2 mouse cellular contexts compared by ENCODE assay signal in the genomic region with DNA sequence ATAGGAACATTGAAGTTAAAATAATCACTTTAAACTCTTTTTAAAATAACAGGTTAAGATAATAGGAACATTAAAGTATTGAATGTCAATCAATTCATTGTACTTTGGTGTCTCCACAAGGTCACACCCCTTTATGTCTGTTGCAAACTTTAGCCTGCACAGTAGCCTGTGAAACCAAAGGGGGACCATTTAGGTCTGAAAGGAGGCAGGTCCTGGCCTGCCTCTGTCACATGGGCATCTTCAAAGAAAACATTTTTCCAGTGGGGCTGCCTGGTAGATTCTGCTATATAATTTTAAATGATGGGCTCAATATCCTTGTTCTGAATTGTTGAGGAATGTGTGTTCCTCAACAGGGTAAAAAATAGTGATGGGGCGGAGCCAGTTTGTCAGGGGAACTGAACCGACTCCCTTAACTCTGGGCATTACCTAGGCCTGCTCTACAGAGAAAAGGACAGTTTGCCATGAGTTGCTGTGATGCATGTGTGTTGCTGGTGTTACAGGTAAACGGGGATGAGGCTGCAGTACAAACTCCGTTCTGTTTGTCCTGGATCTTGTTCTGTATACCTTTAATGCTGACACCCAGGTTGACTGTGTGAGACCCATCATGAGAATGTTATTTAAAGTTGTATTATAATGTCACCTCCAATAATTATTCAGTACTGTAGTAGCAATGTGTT.
TF ChIP-seq lines count a peak whose summit lies in the region.

No protein-coding gene starts in this region.

TF ChIP-seq in CH12.LX, 34 proteins besides CTCF, POLR2A, EP300 and RAD21:
- no peak for TF ChIP-seq NRF1 (IDR thresholded peaks at IDR 0.05; ENCODE audit: low read depth, low read length)
- TF ChIP-seq MYC (IDR thresholded peaks at IDR 0.05; ENCODE audit: low read depth, low read length): 0 out of 2 replicates have a peak, but pooled peaks have one; percentile 41
- no peak for TF ChIP-seq TBP (conservative IDR thresholded peaks at IDR 0.05; ENCODE audit: low read depth, low read length)
- no peak for TF ChIP-seq ZC3H11A (IDR thresholded peaks at IDR 0.05; ENCODE audit: low read depth, low read length)
- peak; percentile 61; the same call in 1 of the 2 replicates for TF ChIP-seq POLR2AphosphoS2 (IDR thresholded peaks at IDR 0.05; ENCODE audit: low read depth, low read length)
- TF ChIP-seq CHD1 (IDR thresholded peaks at IDR 0.05; ENCODE audit: low read depth, low read length): peak; percentile 97; the same call in 1 of the 2 replicates
- TF ChIP-seq SMC3 (IDR thresholded peaks at IDR 0.05; ENCODE audit: low read depth, low read length): no peak
- TF ChIP-seq MAFK (IDR thresholded peaks at IDR 0.05; ENCODE audit: insufficient replicate concordance, low read length): no peak
- no peak for TF ChIP-seq PAX5 (IDR thresholded peaks at IDR 0.05; ENCODE audit: low read length)
- TF ChIP-seq ETS1 (conservative IDR thresholded peaks at IDR 0.05; ENCODE audit: low read depth, low read length): no peak
- TF ChIP-seq USF1 (IDR thresholded peaks at IDR 0.05; ENCODE audit: low read depth, low read length): peak; percentile 71
- TF ChIP-seq GABPA (IDR thresholded peaks at IDR 0.05; ENCODE audit: insufficient replicate concordance, low read depth, low read length): no peak
- TF ChIP-seq UBTF (IDR thresholded peaks at IDR 0.05; ENCODE audit: low read depth, low read length): no peak
- peak; percentile 45 for TF ChIP-seq USF2 (conservative IDR thresholded peaks at IDR 0.05; ENCODE audit: low read depth, low read length)
- TF ChIP-seq MAZ (IDR thresholded peaks at IDR 0.05; ENCODE audit: low read depth, low read length): no peak
- TF ChIP-seq IRF4 (IDR thresholded peaks at IDR 0.05; ENCODE audit: low read depth, low read length): no peak
- TF ChIP-seq E2F4 (IDR thresholded peaks at IDR 0.05; ENCODE audit: insufficient replicate concordance, low read depth, low read length): no peak
- no peak for TF ChIP-seq RCOR1 (conservative IDR thresholded peaks at IDR 0.05; ENCODE audit: low read depth, low read length)

TF ChIP-seq in myocyte, 11 proteins besides CTCF, POLR2A, EP300 and RAD21:
- no peak for TF ChIP-seq MAX (IDR thresholded peaks at IDR 0.05; ENCODE audit: low read depth)
- no peak for TF ChIP-seq TCF12 (IDR thresholded peaks at IDR 0.05; ENCODE audit: insufficient read depth, poor library complexity, severe bottlenecking)
- TF ChIP-seq POLR2AphosphoS2 (IDR thresholded peaks at IDR 0.05; ENCODE audit: insufficient read length, low read depth): peak; percentile 70
- no peak for TF ChIP-seq MYOD1 (IDR thresholded peaks at IDR 0.05; ENCODE audit: control insufficient read depth in 1 of 3, insufficient read length in 2 of 3, low read depth in 2 of 3)
- TF ChIP-seq E2F4 (IDR thresholded peaks at IDR 0.05; ENCODE audit: insufficient read depth): no peak
- TF ChIP-seq REST (IDR thresholded peaks at IDR 0.05; ENCODE audit: insufficient read depth, insufficient read length): no peak
